Mouse (Mus musculus): ENCODE data around the gene Arl4c. TPM values are rescaled to one million over a fixed set of nuclear protein-coding genes. Genes with fewer than 3 reads are reported as not detected.
"Not testable (repeated sequence)": the region's sequence is repeated elsewhere in the genome, so short reads cannot be mapped to it uniquely, and the experiment has no call there.

Arl4c gene
- total RNA-seq, 2 experiments from 2014 or later, result 2.6 to 2.9 TPM

DNA sequence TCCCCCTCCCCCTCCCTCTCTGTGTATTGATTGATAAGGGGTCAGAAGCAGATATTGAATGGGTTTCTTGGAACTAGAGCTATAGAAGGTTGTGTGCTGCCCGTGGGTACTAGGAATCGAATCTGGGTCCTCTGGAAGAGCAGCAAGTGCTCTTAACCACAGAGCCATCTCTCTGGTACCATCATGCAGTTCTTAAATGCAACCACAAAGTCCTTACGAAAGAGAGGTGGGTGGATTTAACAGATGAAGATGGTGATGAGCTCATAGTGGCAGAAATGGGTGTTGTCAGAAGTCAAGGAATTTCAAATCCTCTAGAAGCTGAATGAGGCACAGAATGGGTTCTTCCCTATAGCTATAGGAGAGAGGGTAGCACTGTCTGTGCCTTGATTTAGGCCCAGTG, 40.8 kb downstream of the Arl4c start:
- ATAC-seq (replicated peaks; ENCODE audit: low FRiP score, poor library complexity, severe bottlenecking), result no peak

GRCm38 (mm10) chr1:88658290-88658857, 43.6 kb downstream of the Arl4c start:
- no peak for ATAC-seq (replicated peaks; ENCODE audit: low FRiP score, poor library complexity, severe bottlenecking)

DNA sequence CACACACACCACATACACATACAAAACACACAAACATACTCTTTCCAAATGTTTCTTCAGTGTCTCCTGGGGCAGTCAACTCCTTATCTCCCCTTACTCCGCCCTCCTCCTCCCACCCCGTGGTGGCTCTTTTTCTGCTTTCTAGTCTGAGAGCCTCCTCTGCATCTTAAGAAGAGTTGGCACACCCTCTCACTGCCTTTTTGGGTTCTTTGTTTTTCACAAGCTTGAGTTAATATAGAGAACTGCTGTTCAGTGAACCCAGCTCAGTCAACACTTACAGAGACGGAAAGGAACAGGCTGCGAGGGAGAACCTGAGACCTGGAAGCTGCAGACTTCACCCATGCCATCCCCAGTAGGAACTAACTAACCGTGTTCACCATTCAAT, 45.9 kb downstream of the Arl4c start:
- no peak for ATAC-seq (replicated peaks; ENCODE audit: low FRiP score, poor library complexity, severe bottlenecking)

GRCm38 (mm10) chr1:88655473-88656095, 46.4 kb downstream of the Arl4c start:
- no peak for ATAC-seq (replicated peaks; ENCODE audit: low FRiP score, poor library complexity, severe bottlenecking)

DNA sequence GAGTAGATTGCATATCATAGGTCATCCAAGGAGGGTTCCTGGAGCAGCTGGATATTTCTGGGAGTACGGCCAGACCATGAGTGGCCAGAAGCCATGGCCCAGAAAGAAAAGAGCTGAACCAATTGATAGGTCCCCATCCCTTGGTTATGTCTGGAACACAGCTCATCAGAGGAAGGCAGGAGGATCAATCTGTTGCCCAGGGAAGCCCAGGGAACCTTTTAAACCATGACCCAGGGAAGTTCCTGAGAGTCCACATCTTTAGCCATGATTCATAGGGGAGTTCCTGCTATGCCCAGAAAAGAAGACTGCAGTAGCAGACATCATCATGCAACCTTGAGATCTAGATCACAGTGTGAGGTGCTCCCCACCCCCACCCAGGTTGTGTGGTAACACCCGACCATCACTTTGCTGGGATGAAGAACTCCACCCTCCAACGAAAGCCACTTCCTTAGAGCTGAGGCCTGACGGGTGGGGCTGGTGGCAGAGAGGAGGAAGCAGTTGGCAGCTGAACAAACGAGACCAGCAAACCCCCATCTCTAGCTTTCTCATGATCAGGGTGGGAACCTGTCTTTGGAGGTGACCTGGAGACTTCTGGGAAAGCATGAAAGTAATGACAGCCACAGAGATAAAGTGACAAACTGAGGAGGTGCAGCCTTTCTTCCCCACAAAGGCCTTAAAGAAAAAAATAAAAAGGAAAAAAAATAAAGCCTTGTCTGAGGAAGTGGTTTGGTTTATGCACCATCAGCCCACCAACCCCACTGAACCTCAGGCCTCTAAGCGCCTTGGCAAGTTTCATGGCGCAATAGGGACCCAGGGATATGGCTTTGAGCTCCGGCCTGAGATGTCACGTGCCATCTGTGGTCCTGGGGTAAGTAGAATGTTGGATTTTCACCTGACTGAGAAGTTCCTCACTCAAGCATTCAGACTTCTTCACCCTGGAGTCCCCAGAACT, 47.2 kb downstream of the Arl4c start:
- no peak for ATAC-seq (replicated peaks; ENCODE audit: low FRiP score, poor library complexity, severe bottlenecking)

DNA sequence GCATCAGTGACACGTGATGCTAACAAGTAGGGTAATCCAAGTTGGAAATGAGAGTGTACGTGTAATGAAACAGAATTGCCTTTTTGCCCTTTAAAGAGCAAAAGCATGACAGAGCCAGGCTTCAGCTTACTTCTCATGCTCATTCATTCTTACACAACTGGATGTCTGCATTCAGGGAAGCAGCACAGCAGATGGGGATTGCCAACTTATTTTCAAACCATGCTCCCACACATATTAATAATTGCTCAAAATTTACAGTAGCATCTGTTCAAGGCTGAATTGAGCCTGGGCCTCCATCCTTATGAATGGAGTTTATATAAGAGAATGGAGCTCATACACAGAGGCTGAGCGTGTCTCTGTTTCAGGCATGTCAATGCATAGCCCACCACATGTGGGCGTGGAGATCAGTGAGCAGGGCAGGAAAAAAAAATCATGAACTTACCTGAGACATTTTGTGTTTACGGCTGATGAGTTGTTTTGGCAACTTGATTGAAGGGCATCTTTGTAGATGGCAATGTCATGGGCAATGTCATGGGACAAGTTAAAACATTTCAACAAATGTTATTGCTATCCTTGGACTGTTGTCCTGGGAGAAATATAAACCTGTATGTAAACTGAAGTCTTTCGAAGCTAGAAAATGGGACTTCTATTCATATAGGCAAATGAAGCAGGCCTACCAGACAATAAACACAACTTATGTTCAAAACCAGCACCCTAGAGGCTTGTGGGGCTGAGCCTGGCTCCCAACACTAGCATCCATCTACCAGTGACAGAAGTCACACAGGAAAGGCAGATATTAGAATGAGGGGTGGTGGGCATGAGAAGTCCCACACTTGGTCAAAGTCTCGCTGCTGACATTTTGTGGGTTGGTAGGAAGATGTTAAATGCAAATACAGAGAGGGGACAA, 48.2 kb downstream of the Arl4c start:
- ATAC-seq (replicated peaks; ENCODE audit: low FRiP score, poor library complexity, severe bottlenecking), result no peak

GRCm38 (mm10) chr1:88652682-88653081, 49.3 kb downstream of the Arl4c start:
- ATAC-seq (replicated peaks; ENCODE audit: low FRiP score, poor library complexity, severe bottlenecking), result no peak

DNA sequence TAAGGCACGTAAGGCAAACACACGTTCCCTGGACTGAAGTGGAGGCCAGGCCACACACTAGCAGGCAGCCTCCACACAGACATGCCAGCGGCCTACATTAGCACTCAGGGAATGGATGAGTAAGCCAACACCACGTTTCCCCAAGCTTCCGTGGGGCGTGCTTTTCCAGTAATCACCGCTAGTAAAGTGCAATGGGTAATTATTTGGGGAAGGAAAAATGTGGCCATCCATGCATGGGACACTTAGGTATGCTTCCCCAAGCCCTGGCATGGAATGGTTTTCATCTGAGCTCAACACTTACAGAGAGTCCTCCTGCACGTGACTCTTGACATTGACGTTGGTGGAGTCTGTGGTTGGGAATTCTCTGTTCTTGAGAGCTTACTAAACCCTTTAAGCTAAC, 50.4 kb downstream of the Arl4c start:
- no peak for ATAC-seq (replicated peaks; ENCODE audit: low FRiP score, poor library complexity, severe bottlenecking)

DNA sequence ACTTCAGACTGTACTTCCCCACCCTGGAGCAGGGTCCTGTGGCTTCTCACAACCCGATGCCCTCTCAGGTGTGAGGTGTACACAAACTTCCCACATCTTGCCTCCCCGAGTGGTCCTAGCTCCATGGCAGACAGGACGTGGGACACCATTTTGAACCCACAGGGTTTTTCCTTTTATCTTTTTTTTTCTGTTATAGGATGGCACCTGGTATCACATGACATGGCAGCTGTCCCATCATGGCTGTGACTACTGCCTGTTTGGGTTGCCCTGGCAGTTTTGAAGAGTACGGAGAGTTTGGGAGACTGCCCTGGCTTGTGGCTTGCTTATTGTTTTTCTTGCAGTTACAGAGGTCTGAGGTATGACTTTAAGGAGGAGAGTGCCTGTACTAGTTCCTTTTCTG, 53.3 kb downstream of the Arl4c start:
- ATAC-seq (replicated peaks; ENCODE audit: low FRiP score, poor library complexity, severe bottlenecking), result no peak

GRCm38 (mm10) chr1:88645599-88646119, 56.4 kb downstream of the Arl4c start:
- ATAC-seq (replicated peaks; ENCODE audit: low FRiP score, poor library complexity, severe bottlenecking), result no peak

DNA sequence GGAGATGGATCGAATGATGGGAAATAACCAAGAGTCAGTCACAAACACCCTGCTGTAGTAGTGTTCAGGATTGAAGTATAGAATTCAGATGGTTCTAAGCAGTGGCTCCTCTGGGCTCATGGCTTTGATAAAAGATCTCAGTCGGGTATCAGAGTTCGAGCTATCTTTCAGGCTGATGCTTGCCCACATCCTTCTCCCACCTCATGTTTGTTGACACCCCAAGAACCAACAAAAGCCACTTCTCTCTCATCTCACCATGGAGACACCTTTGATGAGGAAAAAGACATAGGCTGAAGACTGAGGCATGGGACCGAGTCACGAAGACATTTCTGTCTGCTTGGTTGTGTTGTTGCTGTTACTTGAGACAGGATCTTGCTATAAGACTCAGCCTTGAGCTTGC, 57.6 kb downstream of the Arl4c start:
- ATAC-seq (replicated peaks; ENCODE audit: low FRiP score, poor library complexity, severe bottlenecking), result no peak

GRCm38 (mm10) chr1:88643181-88643823, 58.7 kb downstream of the Arl4c start:
- ATAC-seq (replicated peaks; ENCODE audit: low FRiP score, poor library complexity, severe bottlenecking), result no peak

DNA sequence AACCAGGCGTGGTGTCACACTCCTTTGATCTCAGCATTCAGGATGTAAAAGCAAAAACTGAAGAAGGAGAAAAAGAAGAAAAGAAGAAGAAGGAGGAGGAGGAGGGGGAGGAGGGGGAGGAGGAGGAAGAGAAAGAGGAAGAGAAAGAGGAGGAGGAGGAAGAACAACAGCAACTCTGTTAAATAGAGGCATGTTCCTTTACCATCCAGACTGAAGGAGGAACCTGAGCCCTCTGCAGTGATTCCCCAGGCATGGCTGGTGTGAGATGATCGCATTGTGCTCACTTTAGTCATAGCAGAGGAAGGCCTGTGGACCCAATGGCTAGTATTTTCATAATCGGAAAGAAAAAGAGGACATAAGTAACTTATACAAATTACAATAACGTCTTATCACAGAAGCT, 59.3 kb downstream of the Arl4c start:
- no peak for ATAC-seq (replicated peaks; ENCODE audit: low FRiP score, poor library complexity, severe bottlenecking)

GRCm38 (mm10) chr1:88641678-88642215, 60.3 kb downstream of the Arl4c start:
- no peak for ATAC-seq (replicated peaks; ENCODE audit: low FRiP score, poor library complexity, severe bottlenecking)

GRCm38 (mm10) chr1:88641194-88641593, 60.8 kb downstream of the Arl4c start:
- no peak for ATAC-seq (replicated peaks; ENCODE audit: low FRiP score, poor library complexity, severe bottlenecking)

DNA sequence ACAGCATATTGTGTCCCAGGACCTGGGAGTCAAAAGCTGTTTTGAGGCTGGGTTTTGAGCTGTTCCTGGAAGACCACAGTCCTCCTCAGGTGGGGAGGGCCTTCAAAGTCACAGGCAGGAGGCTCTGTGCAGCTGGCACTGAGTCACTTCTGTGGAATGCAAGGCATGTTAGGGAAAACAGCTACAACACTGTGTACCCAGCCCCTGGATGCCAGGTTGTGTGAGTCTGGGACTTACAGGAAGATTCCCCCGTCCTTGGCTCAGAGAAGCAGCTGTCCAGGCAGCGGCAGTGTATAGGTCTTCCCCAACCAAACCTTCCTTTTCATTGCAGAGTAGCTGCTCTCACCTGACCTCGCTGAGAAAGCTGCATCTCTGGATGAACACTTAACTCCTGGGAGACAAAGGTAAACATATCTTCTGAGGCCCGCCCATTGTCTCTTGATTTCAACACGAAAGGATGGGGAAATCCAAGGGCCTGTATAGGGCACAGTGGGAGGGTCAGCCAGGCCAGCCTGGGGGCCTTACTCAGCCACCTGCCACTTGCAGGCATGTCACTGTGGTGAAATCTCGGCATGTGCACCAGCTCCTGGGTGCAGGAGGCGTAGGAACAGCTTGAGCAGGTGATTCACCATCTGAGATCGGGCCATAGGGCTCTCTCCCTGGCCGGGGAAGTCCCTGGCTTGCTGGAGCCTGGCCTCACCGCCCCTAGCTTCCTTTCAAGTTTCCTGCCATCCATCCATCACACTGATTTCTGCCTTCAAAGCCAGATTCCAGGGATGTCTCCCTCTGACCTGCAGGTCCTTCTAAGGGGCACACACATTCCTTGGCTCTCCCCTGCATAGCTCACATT, 62.4 kb downstream of the Arl4c start:
- no peak for ATAC-seq (replicated peaks; ENCODE audit: low FRiP score, poor library complexity, severe bottlenecking)

DNA sequence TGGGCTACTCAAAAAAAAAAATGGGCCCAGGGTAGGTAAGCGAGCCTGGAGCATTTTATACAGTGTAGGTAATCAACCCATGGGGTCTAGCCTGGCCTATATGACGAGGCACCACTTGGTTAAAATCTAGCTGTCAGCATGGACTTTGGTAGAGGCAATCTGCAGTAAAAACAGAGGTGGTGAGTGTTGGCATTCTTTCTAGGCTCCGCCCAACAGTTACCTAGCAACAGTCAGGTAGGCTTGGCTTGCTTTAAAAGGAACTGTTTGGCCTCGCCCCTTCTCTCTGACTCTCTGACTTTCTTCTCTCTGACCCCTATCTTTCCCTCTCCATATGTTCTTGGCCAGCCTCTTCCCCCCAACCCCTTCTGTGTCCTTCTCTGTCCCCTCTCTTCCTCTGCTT, 63.4 kb downstream of the Arl4c start:
- no peak for ATAC-seq (replicated peaks; ENCODE audit: low FRiP score, poor library complexity, severe bottlenecking)

DNA sequence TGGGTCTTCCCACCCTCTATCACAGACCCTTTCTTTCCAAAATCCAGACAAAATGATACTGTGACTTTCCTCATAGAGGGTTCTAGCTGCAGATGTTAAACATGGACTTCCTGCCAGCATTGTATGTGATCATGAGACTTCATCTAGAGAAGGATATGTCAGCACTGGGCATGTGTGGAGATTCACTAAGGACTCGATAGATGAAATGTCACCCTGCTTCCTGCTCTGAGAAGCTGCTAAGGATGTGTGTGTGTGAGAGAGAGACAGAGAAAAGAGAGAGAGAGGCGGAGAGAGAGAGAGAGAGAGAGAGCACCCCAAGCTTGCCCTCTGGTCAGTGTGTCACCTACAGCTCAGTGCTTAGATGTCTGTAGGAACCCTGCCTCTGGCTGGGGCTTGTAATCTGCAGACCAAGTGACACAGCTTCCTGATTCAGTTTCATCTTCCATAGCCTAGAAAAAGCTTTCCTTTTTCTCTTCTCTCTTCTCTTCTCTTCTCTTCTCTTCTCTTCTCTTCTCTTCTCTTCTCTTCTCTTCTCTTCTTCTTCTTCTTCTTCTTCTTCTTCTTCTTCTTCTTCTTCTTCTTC, 65.4 kb downstream of the Arl4c start:
- not testable (repeated sequence) for ATAC-seq (replicated peaks; ENCODE audit: low FRiP score, poor library complexity, severe bottlenecking)
